Mouse (Mus musculus) spleen, postnatal 14 days (tissue): ENCODE results near the gene Tlr4.

ENCODE experiments used
- DNase-seq, 2 experiments: peaks; one replicate each; pipeline ENCODE4 v3.0.0; 2021 to 2022; ENCODE audit warnings: low spot score in 2 of 2

The Tlr4 gene

DNA sequence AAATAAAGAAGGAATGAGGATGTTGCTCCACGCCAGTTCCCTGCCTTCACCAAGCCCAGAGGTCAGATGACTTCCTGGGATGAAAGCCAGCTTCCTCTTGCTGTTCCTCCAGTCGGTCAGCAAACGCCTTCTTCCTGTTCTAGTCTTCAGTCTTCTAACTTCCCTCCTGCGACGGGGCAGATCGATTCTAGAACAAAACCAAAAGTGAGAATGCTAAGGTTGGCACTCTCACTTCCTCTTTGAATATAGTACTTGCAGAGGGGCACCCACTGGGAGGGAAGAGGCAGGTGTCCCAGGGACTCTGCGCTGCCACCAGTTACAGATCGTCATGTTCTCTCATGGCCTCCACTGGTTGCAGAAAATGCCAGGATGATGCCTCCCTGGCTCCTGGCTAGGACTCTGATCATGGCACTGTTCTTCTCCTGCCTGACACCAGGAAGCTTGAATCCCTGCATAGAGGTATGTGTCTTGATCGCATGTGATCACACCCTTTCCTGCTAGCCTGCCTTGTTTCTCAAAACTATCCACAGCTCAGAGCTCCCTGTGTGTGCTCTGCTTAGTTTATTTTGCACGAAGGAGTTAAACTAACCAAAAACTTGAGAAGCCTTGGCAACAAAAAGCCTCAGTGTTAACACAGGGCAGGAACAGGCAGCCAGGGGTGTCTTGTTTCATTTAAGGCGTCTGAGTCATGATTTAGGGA, at the start of gene Tlr4:
TSS of gene Tlr4 (plus strand) at position 122 of the 700 bp plus-strand sequence.
- peak; percentile 17 to 34 for DNase-seq

- no peak for DNase-seq
Observed at GRCm38 (mm10) chr4:66794283-66794682, 33.1 kb upstream of the Tlr4 start.

DNA sequence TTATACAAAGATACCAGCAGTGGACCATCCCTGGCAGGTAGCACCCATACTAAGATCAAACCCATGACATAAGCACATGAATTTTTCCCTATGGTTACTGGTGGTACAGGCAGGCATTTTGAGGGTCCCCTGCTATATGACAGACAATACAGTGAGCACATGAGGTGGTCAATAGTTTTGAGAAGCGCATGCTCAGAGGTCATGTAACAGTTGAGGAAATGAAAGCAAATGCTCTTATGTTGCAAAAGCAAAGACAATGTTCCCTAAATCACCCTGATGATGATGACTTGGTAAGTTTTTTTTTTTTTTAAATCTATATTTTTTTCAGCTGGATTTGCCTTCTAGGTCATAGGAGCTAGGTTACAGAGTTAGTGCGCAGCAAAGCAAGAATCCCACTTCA, 30.7 kb upstream of the Tlr4 start:
- no peak for DNase-seq

DNA sequence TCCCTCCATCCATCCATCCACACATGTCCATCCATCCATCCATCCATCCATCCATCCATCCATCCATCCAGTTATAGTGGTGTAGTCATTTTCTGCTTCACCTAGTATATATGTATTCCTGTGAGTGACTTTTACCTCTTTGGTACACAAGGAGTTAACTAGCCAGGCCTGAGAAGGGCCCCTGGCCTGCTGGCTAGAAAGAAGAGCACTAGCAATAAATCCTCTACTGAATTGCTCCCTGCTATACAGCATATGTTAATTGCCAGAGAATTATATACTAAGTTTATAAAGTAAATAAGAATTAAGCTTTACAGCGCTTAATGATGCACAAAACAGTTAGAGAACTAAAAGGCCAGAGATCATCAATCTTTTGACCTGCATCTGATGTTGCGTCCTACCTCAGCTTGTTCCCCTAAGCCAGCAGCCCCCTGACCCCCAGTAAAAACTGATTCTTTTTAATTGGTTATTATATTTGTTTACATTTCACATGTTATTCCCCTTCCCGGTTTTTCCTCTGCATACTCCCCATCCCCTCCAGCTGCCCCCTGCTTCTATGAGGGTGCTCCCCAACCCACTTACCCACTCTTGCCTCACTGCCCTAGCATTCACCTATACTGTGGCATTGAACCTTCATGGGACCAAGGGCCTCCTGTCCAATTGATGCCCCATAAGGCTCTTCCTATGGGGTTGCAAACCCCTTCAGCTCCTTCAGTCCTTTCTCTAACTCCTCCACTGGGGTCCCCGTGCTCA, 22.7 kb upstream of the Tlr4 start:
- no peak for DNase-seq

GRCm38 (mm10) chr4:66805747-66806146, 21.6 kb upstream of the Tlr4 start:
- no peak for DNase-seq

DNA sequence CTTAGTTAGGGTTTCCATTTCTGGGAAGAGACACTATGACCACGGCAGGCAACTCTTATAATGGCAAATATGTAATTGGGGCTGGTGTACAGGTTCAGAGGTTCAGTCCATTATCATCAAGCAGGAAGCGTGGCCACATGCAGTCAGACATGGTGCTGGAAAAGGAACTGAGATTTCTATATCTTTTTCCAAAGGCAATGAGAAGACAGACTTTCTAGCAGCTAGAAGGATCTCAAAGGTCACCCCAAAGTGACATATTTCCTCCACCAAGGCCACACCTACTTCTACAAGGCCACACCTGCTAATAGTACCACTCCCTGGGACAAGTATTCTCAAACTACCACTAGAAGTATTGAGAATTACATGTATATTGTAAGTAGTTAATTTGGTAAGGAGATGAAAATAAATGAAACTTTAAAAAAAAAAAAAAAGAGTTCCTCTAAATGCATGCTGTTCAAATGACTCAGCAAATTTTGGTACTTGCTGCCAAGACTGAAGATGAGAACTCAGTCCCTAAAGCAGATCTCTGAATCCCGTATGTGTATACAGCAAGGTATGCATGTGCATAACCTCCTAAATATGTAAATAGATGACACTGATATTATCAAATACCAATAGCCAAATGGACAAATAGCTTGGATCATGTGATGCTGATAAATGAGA, 10.9 kb upstream of the Tlr4 start:
- no peak for DNase-seq

- DNase-seq, result no peak
Observed at GRCm38 (mm10) chr4:66821171-66821570, 6.2 kb upstream of the Tlr4 start.

DNA sequence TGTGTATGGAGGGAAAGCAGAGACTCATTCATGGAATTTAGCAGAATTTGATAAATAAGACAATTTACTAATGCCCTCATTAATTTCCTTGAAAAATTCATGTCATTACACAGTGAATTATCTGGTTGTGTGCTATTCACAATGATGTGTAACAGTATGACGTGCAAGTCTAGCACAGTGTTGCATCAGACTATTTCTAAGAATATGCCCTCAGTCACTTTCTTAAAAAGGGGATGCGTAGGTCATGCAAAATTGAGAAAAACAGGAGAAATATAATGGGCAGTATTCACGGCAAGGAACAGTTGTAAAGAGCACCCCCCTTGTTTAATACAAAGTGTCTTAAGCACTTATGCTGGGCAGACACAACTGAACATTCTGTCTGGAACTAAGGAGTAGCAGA, 5.6 kb upstream of the Tlr4 start:
- no peak for DNase-seq

DNA sequence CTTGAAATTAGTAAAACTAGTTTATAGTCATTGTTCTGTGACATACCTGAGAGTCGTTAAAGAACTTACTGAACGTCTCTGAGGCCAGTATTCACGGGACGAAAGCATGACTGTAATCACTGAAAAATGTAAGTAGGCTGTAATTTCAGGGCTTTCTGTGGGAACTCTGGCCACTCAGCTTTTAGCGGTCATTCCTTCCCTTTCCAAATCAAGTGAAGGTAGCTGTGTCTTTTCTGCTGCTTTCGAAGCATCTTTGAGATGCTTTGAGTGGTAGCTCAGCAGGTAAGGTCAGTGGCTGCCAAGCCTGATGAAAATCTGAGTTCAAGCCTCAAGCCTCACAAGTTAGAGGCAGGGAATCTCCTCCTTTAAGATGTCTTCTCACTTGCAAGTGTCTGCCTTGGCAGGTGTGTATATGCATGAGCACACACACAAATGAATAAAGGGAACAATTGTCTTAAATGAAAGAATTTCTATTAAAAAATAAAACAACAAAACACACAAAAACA, 832 bp downstream of the Tlr4 start:
- no peak for DNase-seq

GRCm38 (mm10) chr4:66828686-66829085, 1.3 kb downstream of the Tlr4 start:
- DNase-seq, result no peak

GRCm38 (mm10) chr4:66838071-66838470, 10.7 kb downstream of the Tlr4 start:
- DNase-seq, result no peak

- DNase-seq, result no peak
Observed at GRCm38 (mm10) chr4:66843255-66843654, 15.9 kb downstream of the Tlr4 start.

- no peak for DNase-seq
Observed at GRCm38 (mm10) chr4:66852011-66852410, 24.6 kb downstream of the Tlr4 start.

GRCm38 (mm10) chr4:66856992-66857391, 29.6 kb downstream of the Tlr4 start:
- DNase-seq, result no peak

GRCm38 (mm10) chr4:66869919-66870318, 42.5 kb downstream of the Tlr4 start:
- DNase-seq, result no peak

GRCm38 (mm10) chr4:66872026-66872425, 44.6 kb downstream of the Tlr4 start:
- DNase-seq, result no peak

DNA sequence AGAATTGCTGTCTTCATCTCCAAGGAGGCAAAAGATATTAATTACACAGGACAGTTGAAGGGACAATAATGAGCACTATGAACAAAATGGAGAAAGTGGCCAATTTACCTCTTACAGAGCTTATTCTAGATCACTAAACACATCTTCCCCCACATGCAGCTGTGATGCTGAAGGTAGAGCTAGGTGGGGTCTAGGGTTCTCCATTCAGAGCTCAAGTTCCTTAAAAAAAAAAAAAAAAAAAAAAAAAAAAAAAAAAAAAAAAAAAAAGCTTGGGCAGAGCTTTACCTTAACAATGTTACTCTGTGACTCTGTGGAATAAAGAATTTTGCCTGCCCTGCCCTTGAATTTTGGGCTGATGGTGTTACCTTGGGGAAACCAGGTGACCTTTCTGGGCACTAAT, 46.0 kb downstream of the Tlr4 start:
- DNase-seq, result no peak

DNA sequence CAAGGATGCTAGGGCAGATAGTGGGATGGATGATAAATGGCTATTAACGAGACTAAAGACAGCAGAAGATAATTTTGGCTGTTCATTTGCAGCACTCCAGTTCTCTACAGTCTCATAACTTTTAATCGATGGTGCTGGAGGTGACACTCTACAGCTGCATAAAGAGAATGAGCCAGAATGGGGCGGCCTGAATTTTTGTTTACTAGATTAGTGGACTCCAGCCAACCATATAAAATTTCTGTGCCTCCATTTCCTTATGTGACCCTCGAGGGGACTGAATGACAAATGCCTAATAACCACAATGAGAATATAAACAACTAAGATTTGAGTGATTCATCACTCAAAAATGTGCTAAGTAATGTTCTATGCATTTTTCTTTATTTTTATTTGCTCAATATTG, 48.4 kb downstream of the Tlr4 start:
- no peak for DNase-seq

DNA sequence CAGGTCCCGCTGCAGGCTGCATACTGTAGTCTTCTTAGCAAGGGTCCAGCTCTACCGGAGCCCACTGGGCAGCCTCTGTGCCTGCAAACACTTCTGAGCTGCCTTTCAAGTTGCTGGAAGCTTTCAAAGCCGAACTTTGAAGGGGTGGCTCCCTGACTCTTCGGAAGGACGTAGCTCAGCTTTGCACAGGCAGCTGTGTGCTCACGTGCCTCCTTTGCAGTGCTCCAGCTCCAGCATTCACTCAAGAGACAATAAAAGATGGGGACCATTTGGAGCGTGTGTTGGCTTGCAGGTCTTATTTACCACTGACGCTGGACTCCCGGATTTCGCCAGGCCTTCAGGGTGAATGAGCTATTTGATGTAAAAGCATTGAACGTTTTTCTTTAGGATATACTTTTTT, 50.2 kb downstream of the Tlr4 start:
- no peak for DNase-seq

- DNase-seq, result no peak
Observed at GRCm38 (mm10) chr4:66881496-66881895, 54.1 kb downstream of the Tlr4 start.

DNA sequence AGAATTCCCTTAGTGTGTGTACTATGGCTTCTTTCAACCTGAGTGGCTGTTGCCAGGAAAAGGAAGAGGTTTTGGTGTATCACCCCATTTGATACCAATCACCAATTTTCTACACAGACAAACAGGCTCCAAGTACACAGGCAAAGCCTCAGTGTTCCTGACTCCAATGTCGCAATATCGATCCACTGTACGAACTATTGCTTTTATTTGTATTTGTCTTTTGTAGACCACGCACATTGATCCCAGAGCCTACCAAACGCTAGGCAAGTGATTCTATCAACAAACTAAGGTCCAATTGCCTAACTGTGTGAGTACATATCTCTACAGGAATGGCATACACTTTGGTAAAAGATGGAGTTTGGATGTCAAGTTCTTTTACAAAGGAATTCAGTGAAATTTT, 55.9 kb downstream of the Tlr4 start:
- no peak for DNase-seq

GRCm38 (mm10) chr4:66894547-66894946, 67.2 kb downstream of the Tlr4 start:
- no peak for DNase-seq

GRCm38 (mm10) chr4:66894981-66895380, 67.6 kb downstream of the Tlr4 start:
- DNase-seq, result no peak
